Mouse (Mus musculus): ENCODE data around the gene Tifab.

Tifab gene

GRCm38 (mm10) chr13:56139167-56139751 lies 39.4 kb downstream of the Tifab start:
- DNase-seq (ENCODE audit: low spot score in 2 of 2): no peak

- DNase-seq (ENCODE audit: low spot score in 2 of 2): no peak
Observed at GRCm38 (mm10) chr13:56136200-56136599, 42.5 kb downstream of the Tifab start, which contains the start of gene H2afy. TSS of gene H2afy (minus strand) at chr13:56136361.

DNA sequence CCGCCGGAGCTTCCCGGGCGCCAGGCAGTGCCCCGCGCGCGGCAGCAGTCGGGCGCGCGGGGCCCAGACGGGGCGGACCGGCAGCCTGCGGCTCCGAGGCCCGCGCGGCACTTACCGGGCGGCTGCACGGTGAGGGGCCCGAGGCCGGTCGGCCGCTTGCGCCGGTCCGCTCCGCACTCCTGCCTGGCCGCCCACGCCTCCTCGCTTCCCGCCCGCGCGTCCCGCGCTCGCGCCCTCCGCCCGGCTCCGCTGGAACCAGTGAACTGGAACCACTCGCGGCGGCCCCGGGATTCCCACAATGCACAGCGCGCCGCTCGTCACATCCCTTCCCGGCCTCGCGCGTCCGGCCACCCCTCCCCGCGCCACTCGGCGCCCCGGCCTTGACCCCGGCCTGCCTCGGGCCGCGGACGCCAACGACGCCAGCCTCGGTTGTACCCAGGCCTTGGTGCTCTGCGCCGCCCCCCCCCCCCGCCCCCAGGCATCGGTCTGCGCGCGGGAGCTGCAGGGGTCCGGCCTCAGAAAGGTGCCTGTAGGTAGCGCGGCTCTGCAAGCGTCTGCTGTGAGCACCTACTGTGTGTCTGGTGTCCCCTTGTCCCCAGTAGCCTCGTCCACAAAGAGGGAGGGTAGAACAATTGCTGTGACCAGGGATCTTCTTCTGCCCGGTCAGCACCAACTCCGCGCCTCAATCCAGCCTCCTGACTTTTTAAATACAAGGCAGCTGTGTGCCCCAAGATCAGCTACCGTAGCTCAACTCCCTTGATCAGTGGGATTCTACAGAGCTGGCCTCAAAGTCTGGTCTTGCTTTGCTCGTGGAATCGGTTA lies 43.2 kb downstream of the Tifab start:
- DNase-seq (ENCODE audit: low spot score in 2 of 2): peak; percentile 69 to 79

DNA sequence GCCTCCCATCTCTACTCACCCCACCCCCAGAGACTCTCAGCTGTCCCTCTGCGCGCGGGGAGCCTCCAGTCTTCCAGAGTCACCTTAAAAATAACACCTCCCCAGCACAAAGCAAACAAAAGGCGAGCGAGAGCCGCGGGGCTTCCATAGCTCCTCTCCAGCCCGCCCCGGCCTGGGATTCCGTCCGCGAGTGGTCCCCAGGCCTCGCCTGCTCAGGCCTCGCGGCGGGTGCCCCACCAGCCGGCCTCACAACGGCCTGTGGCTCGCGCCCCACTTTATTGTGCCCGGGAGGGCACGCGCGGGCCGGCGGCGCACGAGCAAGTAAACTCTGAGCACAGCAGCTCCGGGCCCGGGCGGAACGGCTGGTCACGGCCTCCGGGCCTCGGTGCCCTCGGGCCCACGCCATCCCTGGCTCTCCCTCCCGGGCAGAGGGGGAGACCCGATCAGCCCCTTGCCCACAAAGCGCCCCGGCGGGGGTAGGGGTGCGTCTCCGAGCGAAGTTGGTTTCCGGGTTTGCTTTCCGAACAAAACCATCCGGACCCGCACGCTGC lies 44.0 kb downstream of the Tifab start:
- DNase-seq (ENCODE audit: low spot score in 2 of 2): no peak

DNA sequence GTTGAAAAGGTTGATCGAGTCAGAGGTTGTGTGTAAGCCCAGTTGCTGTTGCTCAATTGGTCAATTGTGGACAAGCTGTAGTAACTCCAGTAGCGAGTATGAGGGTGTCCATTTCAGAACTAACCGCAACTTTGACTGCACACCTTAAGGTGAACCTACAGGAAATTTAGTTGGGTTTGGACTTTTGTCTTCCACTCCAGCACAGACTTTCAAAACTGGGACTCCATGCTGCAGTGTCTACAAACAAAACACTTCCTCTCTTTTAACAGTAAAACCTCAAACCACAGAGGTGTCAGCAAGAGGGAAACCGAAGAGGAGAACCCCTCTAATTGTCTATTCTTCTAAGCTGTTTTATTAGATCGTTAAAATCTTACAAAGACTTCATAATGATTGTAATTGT lies 44.7 kb downstream of the Tifab start:
- DNase-seq (ENCODE audit: low spot score in 2 of 2): no peak

- DNase-seq (ENCODE audit: low spot score in 2 of 2): no peak
Observed at GRCm38 (mm10) chr13:56132941-56133340, 45.7 kb downstream of the Tifab start.

DNA sequence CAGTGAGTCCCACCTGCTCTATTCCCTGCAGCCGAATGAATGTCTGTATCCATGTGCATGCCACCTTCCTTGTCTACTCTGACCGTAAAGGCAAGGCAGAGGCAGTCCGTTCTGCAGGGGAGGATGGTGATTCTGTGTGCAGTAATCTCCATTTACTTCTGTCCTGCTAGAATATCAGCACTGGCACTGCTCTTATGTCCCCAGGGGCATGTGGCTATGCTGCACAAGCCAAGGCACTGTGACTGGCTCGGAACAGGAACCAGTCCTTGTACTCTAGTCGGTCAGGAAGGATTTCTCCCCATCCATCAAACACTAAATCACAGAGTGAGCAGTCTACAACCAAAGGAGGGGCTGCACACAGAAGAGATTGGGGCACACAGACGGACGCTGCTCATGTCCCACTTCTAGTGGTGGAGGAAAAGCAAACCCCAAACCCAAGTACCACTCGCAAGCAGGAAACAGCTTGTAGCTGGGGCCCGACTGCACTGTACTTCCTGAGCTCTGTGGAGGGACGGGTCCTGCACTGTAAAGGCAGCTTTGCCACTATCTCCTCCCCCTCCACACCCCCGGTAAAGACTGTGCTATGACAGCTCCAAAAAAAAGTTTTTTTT lies 46.3 kb downstream of the Tifab start:
- no peak for DNase-seq (ENCODE audit: low spot score in 2 of 2)

DNA sequence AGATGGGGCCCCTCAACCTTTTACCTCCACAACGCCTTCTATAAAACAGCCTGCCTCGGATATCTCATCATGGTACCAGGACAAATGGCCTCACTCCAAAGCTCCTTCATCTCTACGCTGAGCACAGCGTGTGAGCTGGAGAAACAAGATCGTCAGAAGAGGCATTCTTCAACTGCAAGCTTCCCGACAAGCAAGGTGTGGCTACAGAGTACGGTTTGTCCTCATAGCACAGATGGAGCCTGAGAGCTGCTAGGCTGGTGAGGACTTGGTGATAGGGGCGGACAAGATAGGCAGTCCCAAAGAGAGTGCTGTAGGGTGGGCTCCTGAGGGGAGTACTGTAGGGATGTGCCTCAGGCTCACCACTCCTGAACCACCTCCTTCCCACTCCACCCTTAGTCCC lies 48.1 kb downstream of the Tifab start:
- DNase-seq (ENCODE audit: low spot score in 2 of 2): no peak

DNA sequence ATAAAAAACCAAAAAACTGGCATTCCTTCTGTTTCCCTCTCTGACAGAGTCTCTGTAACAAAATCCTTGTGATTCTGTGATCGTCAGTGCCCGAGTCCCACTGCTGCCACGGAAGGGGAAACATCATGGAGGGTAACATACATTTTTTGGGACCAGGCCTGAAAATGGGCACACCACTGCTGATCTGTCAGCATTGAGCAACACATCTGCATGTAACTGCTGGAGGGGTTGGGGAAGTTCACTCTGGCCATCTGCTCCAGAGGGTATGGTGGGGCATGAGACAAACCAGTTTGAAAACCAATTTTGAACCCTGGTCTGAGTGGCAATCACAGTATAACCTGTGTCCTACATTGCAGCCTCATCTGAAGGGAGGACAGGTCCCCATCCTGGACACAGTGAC lies 49.1 kb downstream of the Tifab start:
- DNase-seq (ENCODE audit: low spot score in 2 of 2): no peak

- DNase-seq (ENCODE audit: low spot score in 2 of 2): no peak
Observed at GRCm38 (mm10) chr13:56129014-56129413, 49.7 kb downstream of the Tifab start.

DNA sequence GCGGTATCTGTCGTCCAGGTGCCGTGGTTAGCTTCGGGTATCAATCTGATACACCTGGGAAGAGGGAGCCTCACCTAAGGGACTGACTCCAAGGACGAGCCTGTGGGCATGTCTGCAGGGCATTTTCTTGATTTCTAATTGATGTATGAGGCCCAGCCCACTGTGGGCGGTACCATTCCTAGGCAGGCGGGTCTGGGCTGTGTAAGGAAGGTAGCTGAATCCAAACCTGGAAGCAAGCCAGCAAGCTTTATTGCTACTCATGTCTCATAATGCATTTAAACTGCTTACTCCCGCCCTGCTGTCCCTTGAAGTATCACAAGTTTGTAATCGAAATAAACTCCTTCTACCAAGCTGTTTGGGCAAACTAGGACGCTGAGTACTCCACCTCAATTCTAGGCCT lies 53.1 kb downstream of the Tifab start:
- no peak for DNase-seq (ENCODE audit: low spot score in 2 of 2)
